Mouse (Mus musculus) embryo, embryonic 11.5 days (tissue): ENCODE measurements around the gene Shisal1.

Source experiments
- DNase-seq: peaks from one replicate; pipeline ENCODE4 v3.0.0-alpha.2; 2012; ENCODE audit warnings: low read depth, low spot score

Shisal1 gene

GRCm38 (mm10) chr15:84425733-84426132, 21.2 kb downstream of the Shisal1 start:
- no peak for DNase-seq

- DNase-seq: no peak
Observed at GRCm38 (mm10) chr15:84423781-84424180, 23.1 kb downstream of the Shisal1 start.

GRCm38 (mm10) chr15:84418266-84418610, 28.7 kb downstream of the Shisal1 start:
- DNase-seq: no peak

GRCm38 (mm10) chr15:84417592-84418265, 29.2 kb downstream of the Shisal1 start:
- DNase-seq: no peak

- DNase-seq: no peak
Observed at GRCm38 (mm10) chr15:84417017-84417416, 29.9 kb downstream of the Shisal1 start.

GRCm38 (mm10) chr15:84414040-84414848, 32.7 kb downstream of the Shisal1 start:
- no peak for DNase-seq

- DNase-seq: no peak
Observed at GRCm38 (mm10) chr15:84412409-84412808, 34.5 kb downstream of the Shisal1 start.

GRCm38 (mm10) chr15:84410052-84410451, 36.8 kb downstream of the Shisal1 start:
- no peak for DNase-seq

- DNase-seq: no peak
Observed at GRCm38 (mm10) chr15:84408576-84408975, 38.3 kb downstream of the Shisal1 start.

- DNase-seq: no peak
Observed at GRCm38 (mm10) chr15:84405759-84406158, 41.1 kb downstream of the Shisal1 start.

- DNase-seq: no peak
Observed at GRCm38 (mm10) chr15:84403454-84404113, 43.3 kb downstream of the Shisal1 start.

GRCm38 (mm10) chr15:84398617-84399016, 48.3 kb downstream of the Shisal1 start:
- no peak for DNase-seq

GRCm38 (mm10) chr15:84397663-84398169, 49.2 kb downstream of the Shisal1 start:
- no peak for DNase-seq

GRCm38 (mm10) chr15:84395341-84396067, 51.4 kb downstream of the Shisal1 start:
- no peak for DNase-seq

GRCm38 (mm10) chr15:84393341-84393740, 53.6 kb downstream of the Shisal1 start:
- no peak for DNase-seq

- no peak for DNase-seq
Observed at GRCm38 (mm10) chr15:84392840-84393239, 54.1 kb downstream of the Shisal1 start.

GRCm38 (mm10) chr15:84392131-84392530, 54.8 kb downstream of the Shisal1 start:
- DNase-seq: no peak

GRCm38 (mm10) chr15:84388698-84389131, 58.2 kb downstream of the Shisal1 start:
- no peak for DNase-seq

GRCm38 (mm10) chr15:84385995-84386565, 60.8 kb downstream of the Shisal1 start:
- DNase-seq: no peak

- DNase-seq: no peak
Observed at GRCm38 (mm10) chr15:84384066-84384465, 62.8 kb downstream of the Shisal1 start.

GRCm38 (mm10) chr15:84380181-84380580, 66.7 kb downstream of the Shisal1 start:
- DNase-seq: no peak
